Mouse (Mus musculus) macrophage (primary cell): ENCODE measurements at regions not wholly inside any gene's neighbourhood (a gene's known extent, or its start where the extent isn't known, plus 50 kb on each side); places are given as distances from the start of the nearest gene placed in this dataset.

Experiments used
- H3K27ac ChIP-seq: fragments of 350-480 bp; formaldehyde crosslinking; 2 replicates; pipeline ENCODE4 v1.9.0; 2021
- H3K36me3 ChIP-seq: fragments of 350-480 bp; formaldehyde crosslinking; 2 replicates; pipeline ENCODE4 v1.9.0; 2021; ENCODE audit errors: inconsistent target
- H3K4me3 ChIP-seq: fragments of 350-480 bp; formaldehyde crosslinking; 2 replicates; pipeline ENCODE4 v1.9.0; 2021; ENCODE audit errors: inconsistent target
- H3K79me2 ChIP-seq: fragments of 350-480 bp; formaldehyde crosslinking; 2 replicates; pipeline ENCODE4 v1.9.0; 2021; ENCODE audit errors: inconsistent target
- WGBS: methylation state at CpG from one replicate; pipeline ENCODE4 v1.1.7; 2026; ENCODE audit warnings: inconsistent platforms; ENCODE audit not compliant: missing documents; 5-methylcytosine and 5-hydroxymethylcytosine counted together

GRCm38 (mm10) chr14:106190721-106191120, 84.7 kb downstream of the Trim52 start:
- Histone ChIP-seq H3K36me3 (no peaks in the 10 kb centered on the region), H3K27ac (no peak overlapping the region), H3K4me3 (no peak overlapping the region), H3K79me2 (no peaks in the 10 kb centered on the region)
- 93% methylated on average over 3 of the region's 4 CpGs for WGBS

- Histone ChIP-seq H3K4me3 (no peak overlapping the region), H3K79me2 (no peaks in the 10 kb centered on the region), H3K36me3 (no peaks in the 10 kb centered on the region), H3K27ac (peak overlapping the region; percentile 29)
- WGBS, result 65% methylated on average over 2 of the region's 2 CpGs
Observed at GRCm38 (mm10) chr14:106193583-106193982, 87.6 kb downstream of the Trim52 start.

GRCm38 (mm10) chr14:106194104-106194503, 88.1 kb downstream of the Trim52 start:
- no peaks in the 10 kb centered on the region for H3K79me2 ChIP-seq
- H3K27ac ChIP-seq, result no peak overlapping the region
- H3K36me3 ChIP-seq, result no peaks in the 10 kb centered on the region
- no peak overlapping the region for H3K4me3 ChIP-seq
- 85% methylated on average over 1 of the region's 1 CpGs for WGBS

GRCm38 (mm10) chr14:106197826-106198225, 91.8 kb downstream of the Trim52 start:
- Histone ChIP-seq H3K4me3 (no peak overlapping the region), H3K79me2 (no peaks in the 10 kb centered on the region), H3K27ac (no peak overlapping the region), H3K36me3 (no peaks in the 10 kb centered on the region)
- 93% methylated on average over 1 of the region's 1 CpGs for WGBS

- H3K27ac ChIP-seq, result no peak overlapping the region
- no peaks in the 10 kb centered on the region for H3K36me3 ChIP-seq
- H3K79me2 ChIP-seq, result no peaks in the 10 kb centered on the region
- WGBS, result 92% methylated on average over 2 of the region's 2 CpGs
- H3K4me3 ChIP-seq, result no peak overlapping the region
Observed at GRCm38 (mm10) chr14:106199109-106199508, 93.1 kb downstream of the Trim52 start.

GRCm38 (mm10) chr14:106199536-106200319, 93.7 kb downstream of the Trim52 start:
- Histone ChIP-seq H3K4me3 (no peak overlapping the region), H3K27ac (no peak overlapping the region), H3K79me2 (no peaks in the 10 kb centered on the region), H3K36me3 (no peaks in the 10 kb centered on the region)
- 92% methylated on average over 1 of the region's 1 CpGs for WGBS

GRCm38 (mm10) chr14:106211062-106211461, 105.1 kb downstream of the Trim52 start:
- H3K79me2 ChIP-seq, result no peaks in the 10 kb centered on the region
- whole genome bisulfite sequencing, result 35% methylated on average over 2 of the region's 2 CpGs
- H3K27ac ChIP-seq, result no peak overlapping the region
- no peak overlapping the region for H3K4me3 ChIP-seq
- H3K36me3 ChIP-seq, result no peaks in the 10 kb centered on the region

- Histone ChIP-seq H3K79me2 (no peaks in the 10 kb centered on the region), H3K36me3 (no peaks in the 10 kb centered on the region), H3K27ac (no peak overlapping the region), H3K4me3 (no peak overlapping the region)
- WGBS, result 88% methylated on average over 3 of the region's 3 CpGs
Observed at GRCm38 (mm10) chr14:106217681-106218080, 111.7 kb downstream of the Trim52 start.

- H3K36me3 ChIP-seq, result no peaks in the 10 kb centered on the region
- H3K79me2 ChIP-seq, result no peaks in the 10 kb centered on the region
- WGBS, result 93% methylated on average over 5 of the region's 5 CpGs
- H3K4me3 ChIP-seq, result no peak overlapping the region
- H3K27ac ChIP-seq, result no peak overlapping the region
Observed at GRCm38 (mm10) chr14:106219293-106219797, 113.3 kb downstream of the Trim52 start.

- WGBS, result 81% methylated on average over 1 of the region's 1 CpGs
- H3K4me3 ChIP-seq, result no peak overlapping the region
- no peak overlapping the region for H3K27ac ChIP-seq
- H3K79me2 ChIP-seq, result no peaks in the 10 kb centered on the region
- no peaks in the 10 kb centered on the region for H3K36me3 ChIP-seq
Observed at GRCm38 (mm10) chr14:106225401-106225800, 119.4 kb downstream of the Trim52 start.

GRCm38 (mm10) chr14:106241721-106242405, 135.9 kb downstream of the Trim52 start:
- no peak overlapping the region for H3K27ac ChIP-seq
- 100% methylated on average over 5 of the region's 5 CpGs for WGBS
- no peak overlapping the region for H3K4me3 ChIP-seq
- H3K79me2 ChIP-seq, result no peaks in the 10 kb centered on the region
- H3K36me3 ChIP-seq, result no peaks in the 10 kb centered on the region

- Histone ChIP-seq H3K4me3 (no peak overlapping the region), H3K27ac (no peak overlapping the region), H3K79me2 (no peaks in the 10 kb centered on the region), H3K36me3 (no peaks in the 10 kb centered on the region)
- WGBS, result 30% methylated on average over 4 of the region's 4 CpGs
Observed at GRCm38 (mm10) chr14:106259396-106260108, 153.6 kb downstream of the Trim52 start.

GRCm38 (mm10) chr14:106265290-106265689, 159.3 kb downstream of the Trim52 start:
- H3K4me3 ChIP-seq, result no peak overlapping the region
- H3K27ac ChIP-seq, result no peak overlapping the region
- WGBS, result 97% methylated on average over 3 of the region's 3 CpGs
- no peaks in the 10 kb centered on the region for H3K36me3 ChIP-seq
- no peaks in the 10 kb centered on the region for H3K79me2 ChIP-seq

- Histone ChIP-seq H3K79me2 (no peaks in the 10 kb centered on the region), H3K36me3 (no peaks in the 10 kb centered on the region), H3K27ac (no peak overlapping the region), H3K4me3 (no peak overlapping the region)
- 92% methylated on average over 12 of the region's 12 CpGs for WGBS
Observed at GRCm38 (mm10) chr14:106267679-106268561, 161.9 kb downstream of the Trim52 start.
